Mouse (Mus musculus) G1E (cell line): ENCODE results near the gene Cnbd2.

Experiments
- CTCF ChIP-seq: IDR thresholded peaks from 2 replicates; pipeline ENCODE4 v1.5.1; 2012; ENCODE audit warnings: low read depth, low read length, inconsistent platforms, mixed read lengths
- GATA1 ChIP-seq: IDR thresholded peaks from 2 replicates; pipeline ENCODE4 v1.6.1; 2012; ENCODE audit warnings: borderline replicate concordance, low read length, inconsistent platforms, mixed read lengths
- GATA2 ChIP-seq: IDR thresholded peaks from 2 replicates; pipeline ENCODE4 v1.6.1; 2012; ENCODE audit warnings: low read depth, low read length, inconsistent platforms, borderline replicate concordance
- POLR2AphosphoS5 ChIP-seq: IDR thresholded peaks from 2 replicates; pipeline ENCODE4 v1.6.1; 2012; ENCODE audit warnings: low read depth, low read length, inconsistent platforms; ENCODE audit not compliant: insufficient replicate concordance

GRCm38 (mm10) chr2:156321538-156321937, 9.4 kb downstream of the Cnbd2 start:
- TF ChIP-seq CTCF (no peak), GATA1 (no peak), GATA2 (no peak), POLR2AphosphoS5 (no peak)
